Mouse (Mus musculus) gastrocnemius, postnatal 10 days (tissue): ENCODE data around the gene Fntb. TPM values are rescaled to one million over a fixed set of nuclear protein-coding genes. Genes with fewer than 3 reads are reported as not detected.
"Not testable (repeated sequence)": the region's sequence is repeated elsewhere in the genome, so short reads cannot be mapped to it uniquely, and the experiment has no call there.

Experiments used
- DNase-seq: peaks from one replicate; pipeline ENCODE4 v3.0.0; 2021; ENCODE audit warnings: mixed read lengths
- long read RNA-seq, 2 experiments: library from polyadenylated mRNA; stranded (forward); transcript quantifications; one replicate each; pipeline ENCODE4 v2.0.0; 2021
- total RNA-seq, 2 experiments: library from RNA; stranded (reverse); gene quantifications; 2 replicates each; pipeline ENCODE4 v1.2.3; 2021

Gene Fntb
- total RNA-seq, result 10 to 100 TPM; 17.0 to 18.1 TPM
- long read RNA-seq, experiment 1, transcript Fntb-201 (12 exons, 2,613 nt), result major isoform, 26 of 39 reads
- long read RNA-seq, experiment 1, partial matches to known transcripts, result 5 of 39 reads
- long read RNA-seq, experiment 1, other reads (novel, unspliced or antisense), result 8 of 39 reads
- long read RNA-seq, experiment 2, transcript Fntb-201 (12 exons, 2,613 nt), result major isoform, 33 of 37 reads
- long read RNA-seq, experiment 2, partial matches to known transcripts, result 1 of 37 reads
- long read RNA-seq, experiment 2, other reads (novel, unspliced or antisense), result 3 of 37 reads

DNA sequence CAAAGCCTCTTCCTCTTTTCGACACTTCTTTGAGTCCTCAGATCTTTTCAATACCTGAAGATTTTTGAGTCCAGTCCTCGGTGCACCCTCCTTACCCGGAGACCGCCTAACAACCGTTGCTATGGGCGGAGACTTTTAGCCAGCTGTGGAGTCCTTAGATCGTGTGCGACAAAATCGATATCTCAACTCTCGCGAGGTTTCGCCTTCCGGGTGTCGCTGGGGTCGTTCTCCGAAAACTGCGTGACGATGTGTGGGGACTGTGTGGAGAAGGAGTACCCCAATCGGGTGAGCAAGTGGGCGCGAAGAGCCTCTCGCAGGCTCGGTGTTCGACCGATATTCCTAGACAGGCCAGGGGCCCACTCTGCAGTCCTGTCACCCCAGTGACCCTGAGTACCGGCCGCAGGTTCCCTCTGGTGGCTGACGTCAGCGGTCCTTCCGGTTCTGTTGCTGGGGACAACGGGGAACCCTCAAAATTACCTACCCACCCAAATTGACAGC is at the start of gene Fntb, which contains the start of gene Churc1:
TSS of gene Fntb (plus strand) at position 236 of the 498 bp plus-strand sequence.
TSS of gene Churc1 (plus strand) at position 185 of the 498 bp plus-strand sequence.
- peak; percentile 86 for DNase-seq

DNA sequence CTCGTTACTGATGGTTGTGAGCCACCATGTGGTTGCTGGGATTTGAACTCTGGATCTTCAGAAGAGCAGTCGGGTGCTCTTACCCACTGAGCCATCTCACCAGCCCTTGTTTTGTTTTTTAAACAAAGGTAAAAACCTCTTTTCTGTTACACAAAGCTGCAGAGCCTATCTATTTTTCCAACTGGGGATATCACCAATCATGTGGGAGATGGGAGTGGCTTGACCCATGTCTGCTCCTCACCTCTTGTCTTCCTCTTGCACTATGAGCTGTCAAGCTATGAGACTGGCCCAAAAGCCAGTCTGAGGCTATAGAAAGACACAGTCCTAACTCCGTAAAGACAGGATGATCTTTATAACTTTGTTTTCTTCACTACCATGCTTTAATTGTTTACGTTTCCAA is 47.0 kb upstream of the Fntb start:
- no peak for DNase-seq

DNA sequence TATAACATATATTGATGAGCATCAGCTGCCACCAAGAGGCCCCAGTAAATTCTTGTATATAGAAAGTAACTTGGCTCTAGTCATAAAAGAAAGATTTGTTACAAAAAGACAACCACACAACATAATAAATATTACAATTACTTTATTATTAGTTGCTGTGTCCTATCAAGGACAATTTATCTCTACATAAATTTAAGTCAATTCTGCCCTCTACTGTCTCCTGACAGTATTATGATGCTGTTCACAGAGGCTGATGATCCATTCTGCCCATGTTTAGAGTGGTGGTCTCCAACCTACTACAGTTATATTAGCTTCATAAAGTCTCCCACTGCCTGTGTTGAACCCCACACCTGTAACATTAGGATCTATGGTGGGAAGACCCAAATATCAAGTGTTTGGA is 44.8 kb upstream of the Fntb start:
- no peak for DNase-seq

DNA sequence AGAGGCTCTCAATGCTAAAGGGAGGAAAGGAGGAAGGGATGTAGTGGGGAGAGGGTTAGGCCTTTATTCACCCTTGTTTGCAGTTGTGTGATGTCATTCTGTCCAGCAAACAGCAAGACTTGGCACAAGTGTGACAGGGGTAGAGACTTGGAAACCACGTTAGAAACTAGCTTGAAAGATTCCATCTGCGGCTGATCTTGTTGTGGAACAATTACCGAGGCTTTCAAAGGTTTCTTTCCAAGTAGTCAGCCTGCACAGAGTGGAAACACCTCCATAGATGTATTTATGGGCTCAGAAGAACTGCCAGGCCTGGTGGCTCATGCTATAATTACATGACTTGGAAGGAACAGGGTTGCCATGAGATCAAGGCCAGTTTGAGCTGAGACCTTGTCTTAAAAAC is 43.4 kb upstream of the Fntb start:
- no peak for DNase-seq

DNA sequence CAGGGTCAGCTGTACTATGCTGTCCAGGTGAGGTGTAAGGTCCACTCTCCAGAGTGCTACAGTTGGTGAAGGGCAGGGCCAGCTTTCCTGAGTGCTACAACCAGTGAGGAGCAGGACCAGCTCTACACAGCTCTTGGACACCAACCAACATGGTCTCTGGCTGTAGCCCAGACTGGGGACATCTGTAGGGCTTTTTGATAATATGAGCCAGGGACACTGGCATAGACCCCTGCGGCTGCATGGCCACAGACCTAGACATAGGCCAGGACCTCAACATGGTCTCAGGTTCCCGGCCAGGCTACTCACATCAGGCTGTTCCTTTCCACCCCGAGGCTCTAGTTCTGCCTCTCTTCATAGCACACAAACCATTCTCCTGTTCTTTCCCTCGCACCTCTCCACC is 37.4 kb upstream of the Fntb start:
- DNase-seq, result no peak

DNA sequence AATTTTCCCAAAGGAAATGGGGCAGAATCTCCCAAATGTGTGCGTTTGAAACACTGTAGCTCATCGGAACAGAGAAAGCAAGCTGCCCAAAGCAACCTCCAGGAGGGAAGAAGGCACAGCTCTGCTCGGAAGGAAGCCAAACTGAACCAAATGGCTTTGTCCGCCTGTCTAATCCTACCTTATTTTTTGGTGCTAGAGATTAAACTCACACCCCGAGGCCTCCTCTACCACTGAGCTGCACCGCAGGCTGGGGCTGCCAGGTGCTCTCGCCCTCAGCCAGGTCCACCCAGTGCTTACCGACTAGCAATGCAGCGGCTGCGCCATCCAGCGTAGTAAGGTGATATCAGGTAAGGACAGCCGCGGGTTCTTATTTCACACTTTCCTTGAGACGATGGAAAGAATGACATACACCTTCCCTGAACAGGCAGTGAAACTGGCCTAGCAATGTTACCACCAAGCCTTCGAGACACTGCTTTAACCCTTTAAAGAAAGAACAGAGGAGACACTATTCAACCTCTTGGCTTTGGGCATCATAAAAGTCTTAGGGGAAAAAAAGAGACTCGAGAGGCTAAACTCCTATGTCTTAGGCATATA is 14.4 kb upstream of the Fntb start:
- DNase-seq, result no peak

DNA sequence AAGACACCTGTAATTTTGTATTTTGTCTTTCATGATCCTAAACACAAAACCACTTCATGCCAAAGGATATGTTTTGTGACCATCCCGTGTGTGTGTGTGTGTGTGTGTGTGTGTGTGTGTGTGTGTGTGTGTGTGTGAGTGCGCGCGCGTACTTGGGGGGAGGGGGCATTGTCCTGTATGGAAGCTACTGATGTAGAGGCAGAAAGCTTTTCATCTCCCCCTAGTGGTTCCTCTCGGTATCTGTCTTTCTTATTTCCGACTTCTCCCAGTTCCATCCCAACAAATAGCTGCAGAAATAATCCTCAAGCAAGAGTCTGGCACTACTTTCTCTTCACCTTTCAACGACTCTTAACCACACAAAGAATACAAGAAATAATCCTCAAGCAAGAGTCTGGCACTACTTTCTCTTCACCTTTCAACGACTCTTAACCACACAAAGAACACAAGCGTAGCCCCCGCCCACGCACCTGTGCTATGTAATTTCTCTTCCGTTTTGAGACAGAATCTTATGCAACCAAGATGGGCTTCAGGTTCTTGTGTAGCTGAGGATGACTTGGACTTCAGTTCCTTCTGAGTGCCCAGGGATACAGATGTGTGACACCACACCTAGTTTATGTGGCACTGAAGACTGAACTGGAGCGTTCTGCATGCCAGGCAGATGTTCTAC is 12.6 kb upstream of the Fntb start:
- DNase-seq, result no peak

DNA sequence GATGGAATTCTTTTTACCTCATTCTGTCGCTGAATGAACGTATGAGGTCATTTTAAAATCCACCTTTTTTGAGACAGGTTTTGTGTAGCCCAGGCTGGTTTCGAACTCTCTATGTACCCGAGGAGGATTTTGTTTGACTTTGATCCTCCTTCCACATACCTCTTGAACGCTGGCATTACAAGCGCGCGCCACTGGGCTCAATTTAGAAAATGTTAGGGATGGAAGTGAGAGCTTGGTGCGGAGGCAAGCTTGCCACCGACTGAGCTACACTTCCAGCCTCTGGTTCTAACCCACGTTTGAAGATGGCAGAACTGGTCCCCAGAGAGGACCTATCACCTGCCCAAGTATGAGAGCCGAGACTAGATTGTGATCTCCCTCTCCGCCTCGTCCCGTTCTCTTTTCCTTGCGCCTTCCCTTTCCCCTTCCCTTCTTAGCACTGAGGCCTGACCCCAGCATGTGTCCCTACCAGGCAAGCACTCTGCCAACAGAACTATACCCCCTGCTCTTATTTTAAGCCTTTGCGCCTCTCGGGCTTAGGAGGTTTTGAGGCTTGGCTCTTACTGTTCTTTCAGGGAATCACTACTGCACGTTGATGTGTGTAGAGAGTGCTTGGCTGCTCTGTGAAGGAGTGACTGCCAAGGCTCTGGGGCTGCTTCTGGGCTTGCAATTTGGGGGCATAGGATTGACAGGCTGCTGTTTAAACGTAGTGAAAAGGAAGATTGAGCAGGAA is 677 bp downstream of the Fntb start:
- peak; percentile 19 for DNase-seq

DNA sequence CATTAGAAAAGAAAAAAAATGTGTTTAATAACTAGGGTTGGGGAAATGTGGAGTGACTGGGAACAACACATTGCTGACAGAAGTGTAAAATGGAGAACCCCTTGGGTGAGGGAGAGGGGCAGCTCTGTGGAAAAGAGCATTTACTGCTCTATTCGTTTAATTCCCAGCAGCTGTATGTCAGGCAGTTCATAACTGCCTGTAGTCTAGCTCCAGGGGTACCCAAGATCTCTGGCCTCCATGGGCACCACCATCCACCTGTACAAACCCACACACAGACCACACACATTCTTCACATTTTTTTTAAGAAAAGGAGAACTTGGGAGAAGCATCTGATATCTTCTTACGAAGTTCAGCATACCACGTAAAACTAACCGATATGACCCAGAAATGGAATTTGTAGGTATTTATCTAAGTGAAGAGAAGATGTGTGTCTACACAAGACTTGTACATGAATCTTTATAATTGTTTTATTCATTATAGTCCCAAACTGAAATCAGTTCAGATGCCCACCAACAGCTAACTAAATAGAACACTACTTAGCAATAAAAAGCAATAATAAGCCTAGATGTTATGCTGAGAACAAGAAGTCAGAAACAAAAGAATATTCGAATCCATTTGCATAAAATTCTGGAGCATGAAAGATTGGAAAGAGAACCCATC is 5.6 kb downstream of the Fntb start:
- no peak for DNase-seq

DNA sequence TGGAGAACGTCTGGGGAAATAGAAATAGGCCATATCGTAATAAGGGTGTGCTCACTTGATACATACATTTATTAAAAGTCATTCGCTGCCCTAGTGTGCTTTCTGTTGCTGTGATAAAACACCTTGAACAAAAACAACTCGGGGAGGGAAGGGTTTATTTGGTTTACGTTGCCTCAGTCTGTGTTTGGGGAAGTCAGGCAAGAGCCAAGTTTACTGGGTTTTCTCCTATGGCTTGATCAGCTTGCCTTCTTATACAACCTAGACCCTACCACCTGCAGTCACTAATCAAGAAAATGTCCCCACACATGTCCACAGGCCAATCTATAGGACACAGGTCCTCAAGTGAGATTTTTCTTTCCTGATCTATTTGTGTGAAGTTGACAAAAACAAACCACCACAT is 6.2 kb downstream of the Fntb start:
- no peak for DNase-seq

DNA sequence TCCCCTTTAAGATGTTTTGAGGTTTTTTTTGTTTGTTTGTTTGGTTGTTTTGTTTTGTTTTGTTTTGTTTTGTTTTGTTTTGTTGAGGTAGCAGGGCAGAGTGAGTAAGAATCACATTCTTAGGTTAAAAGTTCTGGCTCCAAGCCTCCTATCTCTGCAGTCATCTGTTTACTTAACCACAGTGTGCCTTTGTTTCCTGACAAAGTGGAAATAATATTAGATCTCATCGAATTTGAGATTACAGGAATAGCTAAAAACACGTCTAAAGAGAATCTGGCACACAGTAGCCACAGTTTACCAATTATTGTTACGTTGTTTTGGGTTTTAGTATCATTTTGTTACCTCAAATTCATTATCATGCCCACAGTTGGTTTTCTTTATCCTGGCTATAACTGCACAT is 9.3 kb downstream of the Fntb start:
- no peak for DNase-seq

DNA sequence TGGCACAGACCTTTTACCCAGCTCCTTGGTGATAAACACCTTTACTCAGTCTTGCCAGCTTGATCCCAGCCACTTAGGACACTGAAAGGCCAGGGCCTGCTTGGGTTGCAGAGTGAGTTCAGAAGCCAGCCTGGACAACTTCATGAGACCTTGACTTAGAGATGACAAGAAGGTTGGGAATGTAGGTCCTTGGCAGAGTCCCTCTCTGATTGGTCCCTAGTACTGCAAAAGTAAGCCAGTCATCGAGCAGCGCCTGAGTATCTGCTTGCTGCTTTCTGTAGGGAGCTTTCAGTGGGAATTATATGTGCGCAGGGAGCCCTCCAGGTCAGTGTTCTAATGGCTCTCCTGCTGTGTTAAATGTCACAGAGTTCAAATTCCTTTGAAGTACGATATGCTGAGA is 9.7 kb downstream of the Fntb start:
- no peak for DNase-seq

DNA sequence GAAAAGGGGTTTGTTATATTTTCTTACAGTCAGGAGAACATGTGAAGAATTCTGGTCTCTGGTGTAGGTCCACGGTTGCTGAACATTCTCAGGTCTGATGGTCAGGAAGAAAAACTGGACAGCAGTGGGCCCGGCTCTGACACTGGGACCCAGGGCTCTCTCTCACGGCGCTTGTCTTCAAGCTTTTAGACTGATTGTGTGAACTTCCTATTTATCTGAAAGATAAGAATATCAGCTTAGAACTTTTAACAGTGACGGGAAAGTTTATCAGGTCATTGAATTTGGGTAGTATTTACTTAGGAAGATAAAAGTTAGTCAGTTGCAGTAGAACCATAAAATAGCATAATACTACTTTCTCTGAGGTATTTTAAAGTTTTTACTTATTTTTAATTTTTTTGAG is 11.5 kb downstream of the Fntb start:
- no peak for DNase-seq

DNA sequence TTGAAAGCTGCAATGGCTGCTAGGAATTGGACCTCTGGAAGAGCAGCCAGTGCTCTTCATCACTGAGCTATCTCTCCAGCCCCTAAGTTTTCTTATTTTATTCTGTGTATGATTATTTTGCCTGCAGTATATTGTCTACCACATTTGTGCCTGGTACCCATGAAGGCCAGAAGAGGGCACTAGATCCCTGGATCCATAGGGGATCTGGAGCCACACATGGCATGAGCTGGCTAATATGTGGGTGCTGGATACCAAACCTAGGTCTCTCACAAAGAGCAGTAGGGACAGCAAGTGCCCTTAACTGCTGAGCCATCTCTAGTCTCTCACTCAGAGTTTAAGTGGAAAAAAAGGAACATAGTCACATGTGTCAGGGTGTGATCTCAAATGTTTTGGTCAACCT is 12.5 kb downstream of the Fntb start:
- no peak for DNase-seq

DNA sequence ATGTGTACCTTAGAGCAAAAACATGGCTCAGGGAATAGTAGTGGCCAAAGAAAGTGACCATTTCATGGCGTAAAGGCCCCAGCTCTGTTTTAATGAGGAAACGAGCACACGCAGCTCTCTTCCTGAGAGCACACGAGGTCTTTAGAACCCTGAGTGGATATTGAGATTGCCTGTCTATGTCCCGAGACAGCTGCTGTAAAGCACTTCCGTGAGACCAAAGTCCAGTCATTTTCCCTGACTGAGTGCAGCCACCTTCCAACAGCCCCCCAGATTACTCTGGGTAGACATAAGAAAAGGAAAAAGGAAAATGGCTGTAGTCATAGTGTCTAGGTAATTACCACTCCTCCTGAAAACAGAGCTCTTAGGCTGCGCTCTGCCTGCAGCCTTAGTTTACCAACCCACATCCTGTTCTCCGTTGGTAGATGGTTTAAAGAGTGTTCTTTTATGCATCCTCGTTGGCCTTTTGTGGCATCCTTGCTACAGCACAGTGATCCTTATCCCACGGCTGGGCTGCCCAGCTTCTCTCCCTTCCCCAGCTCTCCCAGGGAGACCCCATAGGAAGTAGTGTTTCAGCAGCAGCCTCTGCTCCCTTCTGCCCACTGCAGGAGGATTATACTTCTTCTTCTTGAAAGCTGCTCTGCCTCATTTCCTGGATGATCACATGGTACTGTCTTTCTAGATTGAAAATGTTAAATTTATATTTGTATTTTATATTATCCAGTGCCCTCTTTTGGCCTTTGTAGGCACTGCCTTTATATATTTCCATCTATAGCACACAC is 13.1 kb downstream of the Fntb start:
- DNase-seq, result no peak

DNA sequence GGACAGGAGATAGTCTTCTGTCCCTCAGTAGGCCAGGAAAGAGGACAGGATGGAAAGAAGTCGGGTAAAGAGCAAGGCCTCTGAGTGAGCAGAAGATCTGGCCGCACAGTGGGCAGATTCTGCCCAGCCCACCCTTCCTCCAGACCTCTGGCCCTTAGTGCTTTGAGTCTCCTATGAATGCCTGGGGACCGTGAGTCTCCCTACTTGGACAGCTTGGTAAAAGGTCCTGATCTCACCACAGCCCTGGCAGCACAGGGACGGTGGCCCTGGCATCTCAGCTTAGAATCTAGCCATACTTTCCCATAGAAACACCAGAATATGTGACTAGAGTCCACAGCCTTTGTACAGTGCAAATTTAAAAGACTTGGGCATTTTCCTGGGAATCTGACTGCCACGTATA is 14.6 kb downstream of the Fntb start:
- no peak for DNase-seq

DNA sequence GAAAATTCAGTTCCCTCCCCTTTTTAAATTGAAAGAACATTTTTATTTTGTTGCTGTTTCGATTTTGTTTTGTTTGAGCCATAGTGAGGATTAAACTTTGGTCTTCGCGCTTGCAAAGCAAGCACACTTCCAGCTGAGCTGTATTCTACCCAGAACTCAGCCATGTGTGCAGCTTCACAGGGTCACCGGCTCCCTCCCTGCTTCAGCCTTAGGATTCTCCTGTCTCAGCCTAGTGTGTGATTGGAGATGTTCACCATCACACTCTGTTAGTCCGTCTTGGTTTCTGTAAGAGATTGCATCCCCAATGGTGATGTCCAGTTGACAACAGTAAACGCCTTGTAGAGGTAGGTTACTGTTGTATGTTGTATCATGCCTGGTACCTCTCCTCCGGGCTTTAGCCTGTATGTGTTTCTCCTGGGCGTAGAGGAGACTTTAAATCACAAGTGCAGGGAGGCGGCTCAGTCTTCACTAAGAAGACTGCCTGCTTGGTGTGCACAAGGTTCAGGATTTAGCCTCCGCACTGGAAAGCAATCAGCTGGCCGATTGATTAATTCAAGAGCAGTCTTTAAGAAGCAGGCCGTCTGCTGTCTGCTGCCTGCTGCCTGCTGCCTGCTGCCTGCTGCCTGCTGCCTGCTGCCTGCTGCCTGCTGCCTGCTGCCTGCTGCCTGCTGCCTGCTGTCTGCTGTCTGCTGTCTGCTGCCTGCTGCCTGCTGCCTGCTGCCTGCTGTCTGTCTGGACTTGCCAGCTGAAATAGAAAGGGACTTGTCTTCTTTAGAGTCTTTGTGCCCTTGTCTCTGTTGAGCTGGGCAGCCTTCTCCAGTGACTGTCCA is 15.5 kb downstream of the Fntb start:
- no peak for DNase-seq

DNA sequence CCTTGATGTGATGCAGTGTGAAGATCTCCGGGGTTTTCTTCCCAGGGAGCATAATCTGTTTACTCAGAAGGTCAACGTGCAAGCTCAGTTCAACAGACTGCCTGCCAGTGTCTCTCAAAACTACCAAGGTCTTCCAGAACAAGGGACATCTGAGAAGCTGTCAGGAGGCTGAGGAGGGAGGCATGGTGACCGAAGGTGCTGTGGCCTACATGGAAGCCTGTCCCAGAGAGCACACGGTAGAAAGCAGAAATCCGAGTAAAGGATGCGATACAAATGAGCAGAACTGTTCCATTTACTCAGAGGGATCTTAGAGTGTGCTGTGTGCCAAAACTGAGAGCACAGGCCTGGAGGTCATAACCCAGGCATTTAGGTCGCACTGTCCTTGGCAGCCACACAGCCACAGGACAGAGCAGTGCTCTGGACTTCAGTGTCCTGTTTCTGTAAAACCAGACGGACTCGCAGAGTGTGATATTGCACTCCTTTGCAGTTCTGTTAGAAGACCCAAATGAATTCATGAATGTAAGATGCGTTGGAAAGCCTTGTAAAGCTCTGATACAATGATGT is 18.7 kb downstream of the Fntb start:
- DNase-seq, result no peak

DNA sequence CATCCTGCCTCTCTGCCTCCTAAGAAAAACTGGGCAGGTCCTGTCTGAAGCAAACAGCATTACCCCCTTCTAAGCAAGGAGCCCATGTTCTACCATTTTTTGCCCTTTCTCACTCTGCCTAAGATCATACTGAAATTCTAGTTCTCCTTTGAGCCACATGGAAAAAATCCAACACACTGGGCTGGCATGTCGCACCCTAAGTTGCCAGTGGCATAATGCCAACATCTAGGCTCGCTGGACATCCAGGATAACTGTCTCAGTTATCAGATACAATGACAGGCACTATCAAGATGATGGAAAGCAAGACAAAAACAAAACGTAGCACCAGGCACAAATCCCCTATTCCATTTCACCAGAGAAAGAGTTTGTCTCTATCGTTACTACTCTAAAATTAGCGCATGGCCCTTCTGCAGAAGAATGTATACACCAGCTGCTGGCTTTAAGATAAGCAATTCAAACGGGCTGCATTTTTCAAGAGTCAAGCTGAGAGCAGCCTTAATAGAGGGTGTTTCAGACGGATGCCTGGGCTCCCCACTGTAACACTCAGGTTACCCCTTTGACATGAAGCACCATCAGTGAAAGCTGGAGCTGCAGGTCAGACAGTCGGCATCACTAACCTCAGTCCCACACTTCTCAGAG is 25.2 kb downstream of the Fntb start:
- no peak for DNase-seq

DNA sequence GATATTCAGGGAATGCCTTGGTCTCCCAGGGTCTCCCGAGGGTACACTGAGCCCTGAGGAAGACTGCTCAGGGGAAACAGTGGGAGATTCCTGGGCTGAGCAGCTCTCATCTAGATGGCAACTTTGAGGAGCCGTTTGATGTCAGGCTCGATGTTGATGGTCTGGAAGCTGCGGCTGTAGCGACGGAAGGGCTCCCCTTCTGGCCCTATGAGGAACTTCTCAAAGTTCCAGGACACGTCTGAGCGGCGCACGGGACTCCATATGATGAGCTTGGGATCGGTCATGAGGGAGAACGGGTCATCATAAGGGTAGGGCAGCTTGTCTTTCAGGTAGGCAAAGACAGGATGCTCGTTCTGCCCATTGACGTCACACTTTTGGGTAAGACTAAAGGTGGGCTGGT is 27.2 kb downstream of the Fntb start:
- not testable (repeated sequence) for DNase-seq
